Mouse (Mus musculus) right cerebral cortex, postnatal 4 days (tissue): ENCODE measurements at regions not wholly inside any gene's neighbourhood (a gene's known extent, or its start where the extent isn't known, plus 50 kb on each side); places are given as distances from the start of the nearest gene placed in this dataset.
"Not testable (repeated sequence)": the region's sequence is repeated elsewhere in the genome, so short reads cannot be mapped to it uniquely, and the experiment has no call there.

Experiments used
- DNase-seq: peaks from one replicate; pipeline ENCODE4 v3.0.0-alpha.2; 2022

- not testable (repeated sequence) for DNase-seq
Measured at GRCm38 (mm10) chr14:27562564-27562963, 54.3 kb upstream of the Ccdc66 start.

- DNase-seq = not testable (repeated sequence)
Measured at GRCm38 (mm10) chr14:27561974-27562373, 53.7 kb upstream of the Ccdc66 start.

- DNase-seq = peak; percentile 44
Measured at GRCm38 (mm10) chr14:27560434-27560833, 52.2 kb upstream of the Ccdc66 start.

GRCm38 (mm10) chr14:27558794-27559491 is 50.7 kb upstream of the Ccdc66 start:
- DNase-seq = no peak
